Mouse (Mus musculus): ENCODE data around the gene Trio.

DNA sequence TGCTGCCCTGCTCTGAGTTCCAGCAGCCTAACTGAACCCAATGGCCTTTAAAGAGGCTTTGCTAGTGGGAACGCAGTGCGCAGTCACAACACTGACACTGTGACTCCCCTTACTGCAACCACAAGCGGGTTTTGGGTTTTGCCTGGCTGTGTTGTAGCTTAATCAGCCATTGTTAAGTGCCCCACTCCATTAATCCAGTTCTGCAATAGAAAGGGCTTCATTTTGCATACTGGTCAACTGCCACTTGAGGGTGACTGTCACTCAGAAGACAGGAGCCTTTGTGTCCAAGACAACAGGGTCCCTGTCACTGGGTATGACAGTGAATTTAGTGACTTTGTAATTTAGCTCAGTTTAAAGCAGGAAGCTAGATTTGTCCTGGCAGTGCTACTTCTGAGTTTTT, 23.1 kb downstream of the Trio start:
- TF ChIP-seq CTCF (IDR thresholded peaks at IDR 0.05; ENCODE audit: extremely low read depth, insufficient read depth, insufficient read length, insufficient replicate concordance) (no peak), POLR2A (IDR thresholded peaks at IDR 0.05; ENCODE audit: low read depth, low read length) (no peak)
